Mouse (Mus musculus) cerebellum, adult 11-12 months (tissue): ENCODE measurements around the gene Qrsl1.
A peak's percentile ranks its signal among the peaks of the same experiment; 100 is the strongest.
"Not testable (repeated sequence)": the region's sequence is repeated elsewhere in the genome, so short reads cannot be mapped to it uniquely, and the experiment has no call there.

Experiments
- DNase-seq: peaks from one replicate; pipeline ENCODE4 v3.0.0; 2022

Gene Qrsl1

GRCm38 (mm10) chr10:43901578-43902194 lies at the start of gene Qrsl1, which contains the start of gene Rtn4ip1:
Gene Qrsl1 (minus strand): TSS chr10:43901745.
Gene Rtn4ip1 (plus strand): TSS chr10:43901807.
- DNase-seq, result peak; percentile 93

GRCm38 (mm10) chr10:43945435-43945834 lies 43.9 kb upstream of the Qrsl1 start:
- no peak for DNase-seq

GRCm38 (mm10) chr10:43943736-43944135 lies 42.2 kb upstream of the Qrsl1 start:
- no peak for DNase-seq

- DNase-seq, result no peak
Measured at GRCm38 (mm10) chr10:43939136-43939662, 37.7 kb upstream of the Qrsl1 start.

GRCm38 (mm10) chr10:43928596-43928995 lies 27.1 kb upstream of the Qrsl1 start:
- DNase-seq, result peak; percentile 22

GRCm38 (mm10) chr10:43927736-43928135 lies 26.2 kb upstream of the Qrsl1 start:
- no peak for DNase-seq

GRCm38 (mm10) chr10:43925776-43926175 lies 24.2 kb upstream of the Qrsl1 start:
- not testable (repeated sequence) for DNase-seq

- DNase-seq, result no peak
Measured at GRCm38 (mm10) chr10:43923096-43923495, 21.6 kb upstream of the Qrsl1 start.

- peak; percentile 21 for DNase-seq
Measured at GRCm38 (mm10) chr10:43918696-43919608, 17.4 kb upstream of the Qrsl1 start.

GRCm38 (mm10) chr10:43916737-43917136 lies 15.2 kb upstream of the Qrsl1 start:
- no peak for DNase-seq

GRCm38 (mm10) chr10:43916181-43916580 lies 14.6 kb upstream of the Qrsl1 start:
- DNase-seq, result no peak

GRCm38 (mm10) chr10:43912236-43912635 lies 10.7 kb upstream of the Qrsl1 start:
- DNase-seq, result no peak

GRCm38 (mm10) chr10:43910873-43911142 lies 9.3 kb upstream of the Qrsl1 start:
- DNase-seq, result no peak

- no peak for DNase-seq
Measured at GRCm38 (mm10) chr10:43910032-43910872, 8.7 kb upstream of the Qrsl1 start.

GRCm38 (mm10) chr10:43904569-43904968 lies 3.0 kb upstream of the Qrsl1 start:
- DNase-seq, result no peak

- no peak for DNase-seq
Measured at GRCm38 (mm10) chr10:43900883-43901570, 518 bp downstream of the Qrsl1 start.

GRCm38 (mm10) chr10:43898276-43898675 lies 3.3 kb downstream of the Qrsl1 start:
- DNase-seq, result no peak

GRCm38 (mm10) chr10:43896065-43896464 lies 5.5 kb downstream of the Qrsl1 start:
- no peak for DNase-seq

GRCm38 (mm10) chr10:43892971-43893370 lies 8.6 kb downstream of the Qrsl1 start:
- DNase-seq, result no peak

GRCm38 (mm10) chr10:43888976-43889375 lies 12.6 kb downstream of the Qrsl1 start:
- DNase-seq, result no peak

GRCm38 (mm10) chr10:43887676-43888075 lies 13.9 kb downstream of the Qrsl1 start:
- no peak for DNase-seq

GRCm38 (mm10) chr10:43871458-43871857 lies 30.1 kb downstream of the Qrsl1 start:
- no peak for DNase-seq

GRCm38 (mm10) chr10:43870752-43871151 lies 30.8 kb downstream of the Qrsl1 start:
- DNase-seq, result no peak
